Mouse (Mus musculus): ENCODE results near the gene Prl2c1. TPM values are rescaled to one million over a fixed set of nuclear protein-coding genes. Genes with fewer than 3 reads are reported as not detected.

Gene Prl2c1
- not detected for total RNA-seq (2023)

DNA sequence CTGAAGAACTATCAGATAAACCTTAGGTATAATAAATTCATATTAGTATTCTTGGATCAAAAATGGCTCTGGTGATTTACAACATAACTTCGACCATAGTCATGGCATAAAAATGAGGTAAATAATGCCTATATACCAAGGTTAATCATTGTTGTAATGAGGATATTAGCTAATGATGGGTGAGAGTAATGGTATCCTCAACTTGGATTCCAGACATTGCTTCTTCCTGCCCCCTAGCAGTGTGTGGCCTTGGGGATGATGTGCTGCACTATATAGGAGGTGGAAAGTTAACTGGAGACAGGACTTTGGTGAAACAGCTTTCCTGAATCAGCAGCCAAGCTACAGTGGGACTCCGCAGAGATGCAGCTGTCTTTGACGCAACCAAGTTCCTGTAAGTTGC is at the start of gene Prl2c1:
Gene Prl2c1 (plus strand): TSS at position 301 of the 400 bp plus-strand sequence.

DNA sequence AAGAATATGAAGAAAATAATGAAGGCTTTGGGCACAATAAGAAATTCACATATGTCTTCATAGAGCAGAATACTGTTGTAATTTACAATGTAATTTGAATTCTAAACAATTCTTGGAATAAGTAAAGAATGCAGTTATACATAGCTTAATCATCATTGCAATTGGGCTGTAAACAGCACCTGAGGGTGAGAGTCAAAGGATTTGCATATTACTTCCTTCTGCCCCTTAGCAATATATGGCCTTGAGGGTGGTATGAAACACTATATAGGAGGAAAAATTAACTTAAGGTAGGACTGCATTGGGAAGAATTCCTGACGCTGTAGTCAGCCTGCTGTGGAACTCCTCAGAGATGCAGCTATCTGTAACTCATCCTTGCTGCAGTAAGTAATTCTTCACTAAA is 47.8 kb upstream of the Prl2c1 start, which contains the start of gene Prl2a1:
Gene Prl2a1 (plus strand): TSS at position 301 of the 400 bp plus-strand sequence.

Other genes starting within 250 kb of the Prl2c1 start
- gene Prl7b1, start 238.8 kb upstream of the Prl2c1 start, total RNA-seq (2023), result not detected
- not detected for gene Prl7a1, start 206.8 kb upstream of the Prl2c1 start, total RNA-seq (2023)
- gene Prl7a2, start 181.3 kb upstream of the Prl2c1 start, total RNA-seq (2023), result not detected
- not detected for gene Prl7d1, start 132.6 kb upstream of the Prl2c1 start, total RNA-seq (2023)
- gene Prl7c1, start 68.5 kb upstream of the Prl2c1 start, total RNA-seq (2023), result not detected
- not detected for gene Prl2a1, start 47.7 kb upstream of the Prl2c1 start, total RNA-seq (2023)
- gene Prl4a1, start 166.9 kb downstream of the Prl2c1 start, total RNA-seq (2023), result not detected

All from monocyte, adult 59 days (primary cell).